Mouse (Mus musculus): Measurements from ENCODE around the gene Trmt10b. TPM values are rescaled to one million over a fixed set of nuclear protein-coding genes. Genes with fewer than 3 reads are reported as not detected.

Gene Trmt10b
- polyA plus RNA-seq, 1 experiment from 2014 or later: 21.4 TPM

Other genes starting within 250 kb of the Trmt10b start
- 9.8 TPM in 2 replicates for gene Fbxo10, start 212.5 kb upstream of the Trmt10b start, polyA plus RNA-seq (2014; fragmentation: Nextera tagmentation; extraction: Ambion mirVana)
- gene Tomm5, start 189.0 kb upstream of the Trmt10b start, polyA plus RNA-seq (2014; fragmentation: Nextera tagmentation; extraction: Ambion mirVana): 168 and 187 TPM in 2 replicates
- gene Frmpd1, start 112.3 kb upstream of the Trmt10b start, polyA plus RNA-seq (2014; fragmentation: Nextera tagmentation; extraction: Ambion mirVana): 2.9 and 3.4 TPM in 2 replicates
- 13.8 and 14.1 TPM in 2 replicates for gene Dcaf10, start 45.0 kb downstream of the Trmt10b start, polyA plus RNA-seq (2014; fragmentation: Nextera tagmentation; extraction: Ambion mirVana)
- 83.0 and 83.4 TPM in 2 replicates for gene Exosc3, start 45.6 kb downstream of the Trmt10b start, polyA plus RNA-seq (2014; fragmentation: Nextera tagmentation; extraction: Ambion mirVana)
- 72.7 and 82.2 TPM in 2 replicates for gene Slc25a51, start 111.6 kb downstream of the Trmt10b start, polyA plus RNA-seq (2014; fragmentation: Nextera tagmentation; extraction: Ambion mirVana)
- gene Shb, start 235.3 kb downstream of the Trmt10b start, polyA plus RNA-seq (2014; fragmentation: Nextera tagmentation; extraction: Ambion mirVana): 6.1 and 7.5 TPM in 2 replicates